Mouse (Mus musculus): ENCODE measurements around the gene Ldhd. TPM values are rescaled to one million over a fixed set of nuclear protein-coding genes. Genes with fewer than 3 reads are reported as not detected.

Gene Ldhd
- total RNA-seq, 1 experiment from 2014 or later: not detected

GRCm38 (mm10) chr8:111602050-111602449 lies 28.1 kb downstream of the Ldhd start:
- no peak for ATAC-seq (replicated peaks; ENCODE audit: insufficient number of reproducible peaks, low FRiP score, low TSS enrichment, poor library complexity, severe bottlenecking)

- no peak for ATAC-seq (replicated peaks; ENCODE audit: insufficient number of reproducible peaks, low FRiP score, low TSS enrichment, poor library complexity, severe bottlenecking)
These were observed 30.3 kb downstream of the Ldhd start for GRCm38 (mm10) chr8:111599707-111600444.

DNA sequence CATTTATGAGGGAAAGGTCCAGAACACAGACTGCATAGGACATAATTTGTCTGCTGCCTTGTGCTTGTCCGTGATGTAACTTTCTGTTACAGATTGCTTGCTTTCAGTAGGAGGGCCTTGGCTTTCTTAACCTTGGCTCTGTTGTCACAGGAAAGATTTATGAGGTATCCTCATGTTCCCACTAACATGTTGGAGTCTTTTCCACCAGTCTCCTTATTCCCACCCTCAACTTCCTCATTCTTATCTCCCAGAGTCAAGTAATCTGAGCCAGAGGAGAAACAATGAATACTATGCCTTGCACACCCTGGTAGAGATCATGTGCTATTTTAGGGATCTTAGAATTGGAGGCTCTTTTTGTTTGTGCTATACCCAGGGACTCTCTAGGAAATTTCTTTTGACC lies 32.9 kb downstream of the Ldhd start:
- ATAC-seq (replicated peaks; ENCODE audit: insufficient number of reproducible peaks, low FRiP score, low TSS enrichment, poor library complexity, severe bottlenecking): no peak

- ATAC-seq (replicated peaks; ENCODE audit: insufficient number of reproducible peaks, low FRiP score, low TSS enrichment, poor library complexity, severe bottlenecking): no peak
These were observed 33.7 kb downstream of the Ldhd start for GRCm38 (mm10) chr8:111596485-111596821.

DNA sequence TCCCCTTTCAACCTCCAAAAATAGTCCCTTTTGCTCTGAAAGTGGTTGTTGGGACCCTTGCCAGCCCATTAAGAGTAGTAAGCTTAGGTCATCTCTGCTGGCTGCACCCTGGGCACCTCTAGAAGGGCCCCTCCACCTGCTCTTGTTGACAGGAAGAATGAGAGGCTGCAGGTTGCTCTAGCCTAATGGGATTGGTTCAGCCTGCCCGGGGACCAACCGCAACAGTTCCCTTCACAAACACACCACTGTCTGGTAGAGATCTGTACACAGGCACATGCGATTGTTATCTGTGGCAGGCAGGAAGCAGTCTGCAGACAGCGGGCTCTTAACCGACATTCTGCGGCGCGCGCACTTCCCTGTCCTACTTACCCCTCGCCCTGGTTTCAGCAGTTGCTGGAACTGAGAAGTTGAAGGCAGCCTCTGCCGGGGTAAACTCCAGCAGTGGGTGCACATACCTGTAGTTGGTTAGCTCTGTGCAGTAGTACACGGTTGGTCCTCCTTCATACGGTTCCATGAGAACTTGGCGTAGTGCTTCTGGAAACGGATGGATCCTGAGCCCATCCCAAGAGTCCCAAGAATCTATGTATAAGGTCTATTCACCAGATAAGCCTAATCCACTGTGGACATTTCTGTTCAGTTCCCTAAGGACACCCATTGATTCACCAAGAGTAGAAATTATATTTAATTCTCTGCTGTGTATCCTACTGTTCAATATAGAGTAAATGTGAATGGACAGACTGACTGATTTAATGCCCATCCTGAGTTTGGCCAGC lies 34.3 kb downstream of the Ldhd start:
- ATAC-seq (replicated peaks; ENCODE audit: insufficient number of reproducible peaks, low FRiP score, low TSS enrichment, poor library complexity, severe bottlenecking): peak; percentile 81

GRCm38 (mm10) chr8:111594951-111595350 lies 35.2 kb downstream of the Ldhd start:
- ATAC-seq (replicated peaks; ENCODE audit: insufficient number of reproducible peaks, low FRiP score, low TSS enrichment, poor library complexity, severe bottlenecking): no peak

GRCm38 (mm10) chr8:111594044-111594840 lies 35.9 kb downstream of the Ldhd start:
- ATAC-seq (replicated peaks; ENCODE audit: insufficient number of reproducible peaks, low FRiP score, low TSS enrichment, poor library complexity, severe bottlenecking): no peak

DNA sequence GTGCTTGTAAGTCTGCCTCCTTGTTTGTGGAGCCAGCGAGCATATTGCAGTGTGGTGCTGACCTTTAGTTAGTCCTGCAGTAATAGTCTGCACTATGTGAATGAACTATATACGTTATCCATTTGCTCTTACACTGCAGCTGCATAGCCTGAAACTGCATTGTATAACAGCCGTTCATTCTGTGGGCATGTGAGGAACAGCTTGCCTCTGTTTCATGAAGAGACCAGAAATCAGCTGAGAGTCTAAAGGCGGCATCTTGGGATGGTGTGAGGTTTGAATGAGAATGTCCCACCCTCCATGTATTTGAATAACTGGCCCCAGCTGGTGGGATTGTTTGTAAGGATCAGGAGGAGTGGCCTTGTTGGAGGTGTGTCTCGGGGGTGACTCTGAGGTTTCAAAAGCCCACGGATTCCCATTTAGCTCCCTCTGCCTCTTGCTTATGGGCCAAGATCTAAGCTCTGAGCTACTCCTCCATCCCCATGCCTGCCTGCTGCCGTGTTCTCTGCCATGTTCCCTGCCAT lies 37.7 kb downstream of the Ldhd start:
- ATAC-seq (replicated peaks; ENCODE audit: insufficient number of reproducible peaks, low FRiP score, low TSS enrichment, poor library complexity, severe bottlenecking): no peak

DNA sequence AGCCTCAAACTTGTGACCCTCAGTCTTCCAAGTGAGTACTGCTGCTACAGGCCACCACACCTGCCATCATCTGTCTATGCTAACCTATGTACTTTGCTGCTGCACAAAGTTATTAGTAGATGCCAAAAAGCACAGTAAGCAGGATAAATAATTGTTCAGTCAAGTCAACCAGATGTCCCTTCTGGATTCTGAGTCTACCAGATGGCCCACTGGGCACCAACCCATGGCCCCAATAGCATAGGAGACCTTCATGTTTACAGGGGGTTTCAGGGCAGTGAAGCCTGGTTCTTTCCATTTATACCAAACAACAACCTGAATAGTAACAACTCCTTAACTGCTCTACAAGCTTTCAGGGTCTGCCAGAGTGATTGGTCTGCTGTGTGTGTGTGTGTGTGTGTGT lies 39.0 kb downstream of the Ldhd start:
- ATAC-seq (replicated peaks; ENCODE audit: insufficient number of reproducible peaks, low FRiP score, low TSS enrichment, poor library complexity, severe bottlenecking): no peak

- ATAC-seq (replicated peaks; ENCODE audit: insufficient number of reproducible peaks, low FRiP score, low TSS enrichment, poor library complexity, severe bottlenecking): no peak
These were observed 40.0 kb downstream of the Ldhd start for GRCm38 (mm10) chr8:111590214-111590613.

- ATAC-seq (replicated peaks; ENCODE audit: insufficient number of reproducible peaks, low FRiP score, low TSS enrichment, poor library complexity, severe bottlenecking): no peak
These were observed 41.8 kb downstream of the Ldhd start for GRCm38 (mm10) chr8:111588336-111588735.

DNA sequence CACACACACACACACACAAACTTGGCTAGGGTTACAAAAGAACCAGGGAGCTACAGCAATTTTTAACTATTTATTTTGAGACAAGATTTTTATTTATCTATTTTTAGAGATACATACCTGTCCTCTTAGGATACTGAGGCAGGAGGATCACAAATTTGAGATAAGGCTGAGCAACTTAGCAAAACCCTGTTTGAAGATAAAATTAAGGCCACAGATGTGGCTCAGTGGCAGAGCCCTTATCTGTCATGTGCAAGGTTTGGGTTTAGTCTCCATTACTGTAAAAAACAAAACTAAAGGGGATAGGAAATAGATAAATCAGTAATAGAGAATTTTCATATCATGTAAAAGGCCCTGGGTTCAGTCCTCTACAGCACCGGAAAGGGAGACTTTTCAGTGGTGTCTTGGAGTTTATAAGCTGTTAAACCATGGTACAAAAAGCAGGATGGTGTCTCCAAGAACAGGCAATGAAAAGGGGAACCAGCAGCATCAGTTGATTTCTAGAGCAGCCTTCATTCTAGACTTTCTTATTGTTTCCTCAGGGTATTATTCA lies 42.6 kb downstream of the Ldhd start:
- no peak for ATAC-seq (replicated peaks; ENCODE audit: insufficient number of reproducible peaks, low FRiP score, low TSS enrichment, poor library complexity, severe bottlenecking)

GRCm38 (mm10) chr8:111584946-111585345 lies 45.2 kb downstream of the Ldhd start:
- ATAC-seq (replicated peaks; ENCODE audit: insufficient number of reproducible peaks, low FRiP score, low TSS enrichment, poor library complexity, severe bottlenecking): no peak

GRCm38 (mm10) chr8:111582386-111582785 lies 47.8 kb downstream of the Ldhd start:
- ATAC-seq (replicated peaks; ENCODE audit: insufficient number of reproducible peaks, low FRiP score, low TSS enrichment, poor library complexity, severe bottlenecking): no peak

DNA sequence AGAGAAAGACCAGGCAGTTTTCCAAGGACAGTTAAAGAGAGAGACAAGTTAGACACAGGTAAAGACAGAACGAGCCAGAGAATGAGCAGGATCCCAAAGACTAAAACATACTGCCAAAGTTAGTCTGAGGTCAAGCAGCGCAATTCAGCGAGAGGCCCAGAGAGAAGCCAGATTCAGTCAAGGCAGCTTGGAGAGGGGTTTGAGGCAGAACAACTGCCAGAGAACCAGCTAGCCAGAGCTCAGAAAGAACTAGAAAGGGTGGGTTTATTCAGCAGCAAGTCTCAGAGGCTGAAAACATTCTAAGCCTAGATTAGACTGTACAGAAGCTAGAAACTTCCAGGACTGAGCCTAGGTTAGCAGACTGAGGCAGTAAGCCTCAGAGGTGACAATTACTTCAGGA lies 49.9 kb downstream of the Ldhd start:
- no peak for ATAC-seq (replicated peaks; ENCODE audit: insufficient number of reproducible peaks, low FRiP score, low TSS enrichment, poor library complexity, severe bottlenecking)

DNA sequence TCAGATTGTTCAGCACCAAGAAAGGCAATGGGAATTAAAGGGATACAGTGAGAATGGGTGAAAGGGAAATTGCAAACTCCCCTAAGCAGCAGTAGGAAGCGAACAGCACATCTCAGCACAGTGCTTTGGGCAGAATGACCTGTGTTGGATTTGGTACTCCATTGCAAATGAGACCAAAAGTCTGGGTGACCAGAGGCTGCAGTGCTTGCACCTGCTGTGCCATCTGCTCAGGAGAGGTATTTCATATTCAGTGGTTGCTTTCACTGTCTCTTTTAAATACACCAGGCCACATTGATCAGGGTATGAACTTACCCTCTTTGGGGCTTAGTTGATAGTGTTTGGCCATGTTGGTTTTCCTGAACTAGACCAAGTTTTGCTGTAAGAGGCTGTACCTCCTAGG lies 50.9 kb downstream of the Ldhd start:
- ATAC-seq (replicated peaks; ENCODE audit: insufficient number of reproducible peaks, low FRiP score, low TSS enrichment, poor library complexity, severe bottlenecking): no peak

GRCm38 (mm10) chr8:111577880-111578533 lies 52.2 kb downstream of the Ldhd start:
- ATAC-seq (replicated peaks; ENCODE audit: insufficient number of reproducible peaks, low FRiP score, low TSS enrichment, poor library complexity, severe bottlenecking): no peak

GRCm38 (mm10) chr8:111576501-111576900 lies 53.7 kb downstream of the Ldhd start:
- ATAC-seq (replicated peaks; ENCODE audit: insufficient number of reproducible peaks, low FRiP score, low TSS enrichment, poor library complexity, severe bottlenecking): no peak

GRCm38 (mm10) chr8:111575492-111575891 lies 54.7 kb downstream of the Ldhd start:
- ATAC-seq (replicated peaks; ENCODE audit: insufficient number of reproducible peaks, low FRiP score, low TSS enrichment, poor library complexity, severe bottlenecking): no peak

All from monocyte, adult 5-6 weeks (primary cell).